Mouse (Mus musculus) testis, adult 2 months (tissue): Measurements from ENCODE around the gene Zfp646.
"Not testable (repeated sequence)": the region's sequence is repeated elsewhere in the genome, so short reads cannot be mapped to it uniquely, and the experiment has no call there.

ENCODE experiments used
- CTCF ChIP-seq: fragments of 200-500 bp; IDR thresholded peaks from 2 replicates; pipeline ENCODE4 v1.5.1; 2012; ENCODE audit warnings: low read depth, mild to moderate bottlenecking, inconsistent platforms, low read length, moderate library complexity; ENCODE audit not compliant: control insufficient read depth, insufficient read depth, insufficient replicate concordance
- POLR2A ChIP-seq: fragments of 200-500 bp; IDR thresholded peaks from 2 replicates; pipeline ENCODE4 v1.6.1; 2012; ENCODE audit warnings: low read depth, mild to moderate bottlenecking, inconsistent platforms, low read length, moderate library complexity; ENCODE audit not compliant: control insufficient read depth

- not testable (repeated sequence) for TF ChIP-seq CTCF, POLR2A
Measured at GRCm38 (mm10) chr7:127840031-127840430, 36.0 kb upstream of the Zfp646 start.
